In genomic region chr1:135410967-135411366, GRCm38 (mm10) we compare ENCODE assay signal across 7 mouse cellular contexts. TPM values are rescaled to one million over a fixed set of nuclear protein-coding genes. Genes with fewer than 3 reads are reported as not detected.
A peak's percentile ranks its signal among the peaks of the same experiment; 100 is the strongest.
DNase-seq lines count a peak whose midpoint lies in the region.

No protein-coding gene starts in this region.

- DNase-seq in urinary bladder, postnatal 14 days (ENCODE audit: low spot score) = peak; percentile 56
- DNase-seq in urinary bladder, postnatal 4 days (ENCODE audit: low spot score in 2 of 2) = no peak
- peak; percentile 85 for DNase-seq in gastrocnemius, adult 18-20 months (ENCODE audit: low spot score)
- peak; percentile 41 for DNase-seq in kidney, adult 18-20 months
- DNase-seq in lung, postnatal 4 days = peak; percentile 65 to 74
- no peak for DNase-seq in testis, postnatal 10 days (ENCODE audit: low spot score)
- no peak for DNase-seq in thymus, postnatal 36 days

RNA-seq across cellular contexts. Expression of gene Ipo9, which starts 19.3 kb away (rescaled TPM):
- 10 to 100 TPM; 20.5 to 26.2 TPM for total RNA-seq in gastrocnemius, adult 18-20 months (2021)

RNA-seq across cellular contexts. Expression of gene Shisa4, which starts 35.9 kb away (rescaled TPM):
- total RNA-seq in gastrocnemius, adult 18-20 months (2021) = 100 to 1,000 TPM; 161 to 171 TPM

Comparison
In these comparisons a context has a peak if more than half of its experiments do, and no peak if none do; other contexts are left out.
1. DNase-seq: peak in urinary bladder, postnatal 14 days (single experiment), gastrocnemius, adult 18-20 months (single experiment), kidney, adult 18-20 months (single experiment) and lung, postnatal 4 days (2 of 2); none in urinary bladder, postnatal 4 days (0 of 2), testis, postnatal 10 days (single experiment) and thymus, postnatal 36 days (0 of 2).